Mouse (Mus musculus): ENCODE data around the gene Ric8b.

The Ric8b gene

GRCm38 (mm10) chr10:85006573-85007310 is 89.3 kb downstream of the Ric8b start:
- in situ Hi-C loops (cut with MseI, MboI), result no loop called here

DNA sequence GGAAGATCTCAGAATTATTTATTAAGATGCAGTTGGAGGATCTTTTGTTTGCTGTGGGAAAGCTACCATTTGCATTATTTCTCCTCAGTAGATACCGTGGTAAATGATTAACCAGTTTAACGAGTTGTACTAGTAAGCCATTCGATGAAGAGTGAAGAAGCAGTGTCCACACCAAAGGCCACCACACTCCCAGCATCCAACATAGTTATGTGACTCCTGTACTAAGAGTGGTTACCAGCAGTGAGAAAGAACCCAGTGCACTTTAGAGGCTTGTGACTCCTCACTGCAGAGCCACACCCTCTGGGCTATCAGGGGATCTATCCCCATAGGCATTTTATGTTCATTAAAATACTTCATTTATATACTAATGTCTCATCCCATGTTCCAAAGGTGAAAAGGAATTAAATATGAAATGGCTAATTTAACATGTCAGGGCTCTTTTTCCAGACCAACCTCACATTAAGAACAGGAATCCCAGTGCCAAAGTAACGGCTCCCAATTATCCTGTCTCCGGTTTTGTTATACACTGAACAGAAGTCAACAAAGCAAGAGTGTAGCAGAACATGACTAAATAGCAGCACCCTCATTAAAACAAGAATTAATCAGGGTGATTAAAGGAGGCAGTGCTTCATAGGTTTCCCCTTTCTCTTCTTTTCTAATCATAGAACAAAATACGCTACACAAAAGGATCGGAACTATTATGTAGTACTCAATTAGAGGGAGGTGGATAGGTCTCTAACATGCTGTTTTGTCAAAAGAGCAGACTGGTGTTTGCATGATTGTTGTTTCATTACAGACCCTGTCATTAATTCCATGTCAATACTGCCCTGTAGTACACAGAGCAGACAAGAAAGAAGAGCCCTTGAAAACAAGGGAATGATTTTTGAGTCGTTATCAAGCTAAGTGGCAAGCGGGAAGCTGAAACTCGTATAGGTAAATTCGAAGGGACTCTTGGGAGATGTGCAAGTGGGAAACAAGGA is 90.7 kb downstream of the Ric8b start:
- in situ Hi-C loops (cut with MseI, MboI), result no loop called here

- in situ Hi-C loops (cut with MseI, MboI), result no loop called here
Observed at GRCm38 (mm10) chr10:85011066-85011465, 93.7 kb downstream of the Ric8b start.

DNA sequence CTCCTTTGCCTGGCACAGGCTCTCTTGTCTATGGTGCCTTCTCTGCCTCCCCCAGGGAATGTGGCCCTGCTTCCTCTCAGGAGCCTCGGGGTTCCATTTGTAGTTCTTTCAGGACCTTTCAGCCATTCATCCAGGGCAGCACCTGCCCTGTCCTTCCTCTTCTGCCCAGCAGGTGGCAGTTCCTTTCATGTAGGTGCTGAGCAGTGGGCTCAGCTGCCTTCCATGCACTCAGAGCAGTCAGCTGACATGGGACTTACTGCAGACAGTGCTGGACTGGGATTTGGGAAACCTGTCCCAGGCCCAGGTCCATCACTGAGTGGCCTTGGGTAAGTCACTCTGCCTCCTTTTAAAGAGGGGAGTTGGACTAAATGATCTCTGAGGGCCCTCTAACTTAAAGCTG is 96.0 kb downstream of the Ric8b start:
- in situ Hi-C loops (cut with MseI, MboI), result no loop called here

DNA sequence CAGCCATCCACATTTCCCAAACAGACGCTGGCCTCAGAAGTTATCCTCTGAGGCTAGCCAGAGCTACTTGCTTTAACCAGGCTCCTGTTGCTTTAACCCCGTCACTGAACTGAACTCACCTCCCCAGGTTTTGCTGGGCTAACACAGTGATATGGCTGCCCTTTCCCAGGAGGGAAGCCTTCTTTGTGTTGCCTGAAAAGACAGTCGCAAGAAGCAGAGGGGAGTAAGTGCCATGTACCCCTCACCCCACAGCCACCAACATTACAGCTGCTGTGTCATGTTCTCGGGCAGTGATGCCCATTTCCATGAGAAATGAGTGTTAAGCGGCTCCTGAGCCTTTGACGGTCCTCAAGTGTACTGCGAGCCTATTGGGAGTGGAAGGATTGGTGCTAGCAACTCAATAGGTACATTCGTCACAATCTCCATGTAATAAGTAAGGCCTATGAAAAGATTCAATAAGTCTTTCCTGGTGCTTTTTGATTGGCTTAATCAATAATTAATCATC is 96.6 kb downstream of the Ric8b start:
- in situ Hi-C loops (cut with MseI, MboI), result no loop called here

GRCm38 (mm10) chr10:85014456-85014976 is 97.1 kb downstream of the Ric8b start:
- in situ Hi-C loops (cut with MseI, MboI), result no loop called here

GRCm38 (mm10) chr10:85022647-85023312 is 105.4 kb downstream of the Ric8b start:
- in situ Hi-C loops (cut with MseI, MboI), result no loop called here

GRCm38 (mm10) chr10:85023313-85023666 is 105.9 kb downstream of the Ric8b start:
- in situ Hi-C loops (cut with MseI, MboI), result no loop called here

DNA sequence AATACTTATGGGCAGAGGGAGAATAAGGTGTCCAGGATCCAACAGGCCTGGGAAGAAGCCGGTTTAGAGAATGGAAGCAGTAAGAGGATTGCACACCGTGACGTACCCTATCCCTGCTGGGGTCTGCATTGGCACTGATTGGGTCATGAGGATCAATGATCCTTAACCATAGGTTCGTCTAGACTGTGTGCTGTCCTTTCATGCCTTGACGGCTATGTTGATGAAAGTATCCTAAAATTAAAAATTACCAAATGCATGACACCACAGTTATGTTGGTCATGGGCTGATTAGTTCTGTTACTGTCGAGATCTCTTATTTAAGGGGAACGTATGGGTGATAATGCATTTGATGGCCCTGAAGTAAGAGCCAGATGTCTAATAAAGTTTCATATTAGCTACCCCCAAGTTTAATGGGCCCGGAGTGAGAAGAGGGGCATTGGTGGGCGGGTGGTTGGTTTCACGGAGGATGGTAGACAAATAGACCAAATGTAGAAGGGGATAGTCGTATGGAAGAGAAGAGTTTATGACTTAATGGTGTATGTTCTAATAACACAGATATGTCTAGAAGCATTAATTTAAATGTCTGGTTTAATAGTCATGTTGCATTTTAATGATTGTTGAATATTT is 108.5 kb downstream of the Ric8b start:
- in situ Hi-C loops (cut with MseI, MboI), result no loop called here

GRCm38 (mm10) chr10:85027619-85028175 is 110.3 kb downstream of the Ric8b start:
- in situ Hi-C loops (cut with MseI, MboI), result no loop called here

DNA sequence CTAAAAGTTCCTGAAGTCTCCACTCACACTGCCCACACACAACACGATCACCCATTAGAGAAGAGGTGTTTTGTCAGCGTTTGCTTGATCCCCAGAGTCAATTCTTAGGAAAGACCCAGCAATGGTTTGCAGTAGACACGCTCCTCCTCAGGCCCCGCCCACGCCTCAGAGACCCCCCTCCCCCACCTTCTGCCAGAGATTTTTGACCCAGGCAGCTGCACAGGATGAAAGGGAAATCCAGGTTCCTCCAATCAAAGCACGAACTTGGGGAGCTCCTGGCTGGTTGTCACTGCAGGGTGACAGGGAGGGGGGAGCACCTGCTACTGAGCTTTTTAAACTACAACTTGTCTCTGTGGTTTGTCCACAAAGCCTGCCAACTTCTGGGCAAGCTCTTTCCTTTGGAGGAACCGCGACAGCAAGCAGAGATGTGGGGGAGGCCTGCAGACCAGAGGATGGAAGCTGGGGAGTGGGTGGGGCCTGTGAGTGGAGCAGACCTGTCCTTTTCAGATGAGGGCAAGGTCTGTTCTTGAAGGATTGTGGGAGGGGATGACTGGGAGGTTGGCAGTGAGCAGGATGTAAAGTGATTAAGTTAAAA is 117.8 kb downstream of the Ric8b start:
- in situ Hi-C loops (cut with MseI, MboI), result no loop called here

GRCm38 (mm10) chr10:85038147-85038546 is 120.7 kb downstream of the Ric8b start:
- in situ Hi-C loops (cut with MseI, MboI), result no loop called here

GRCm38 (mm10) chr10:85038852-85039251 is 121.4 kb downstream of the Ric8b start:
- in situ Hi-C loops (cut with MseI, MboI), result no loop called here

GRCm38 (mm10) chr10:85044191-85044711 is 126.8 kb downstream of the Ric8b start:
- in situ Hi-C loops (cut with MseI, MboI), result no loop called here

GRCm38 (mm10) chr10:85044732-85045720 is 127.6 kb downstream of the Ric8b start:
- in situ Hi-C loops (cut with MseI, MboI), result no loop called here

DNA sequence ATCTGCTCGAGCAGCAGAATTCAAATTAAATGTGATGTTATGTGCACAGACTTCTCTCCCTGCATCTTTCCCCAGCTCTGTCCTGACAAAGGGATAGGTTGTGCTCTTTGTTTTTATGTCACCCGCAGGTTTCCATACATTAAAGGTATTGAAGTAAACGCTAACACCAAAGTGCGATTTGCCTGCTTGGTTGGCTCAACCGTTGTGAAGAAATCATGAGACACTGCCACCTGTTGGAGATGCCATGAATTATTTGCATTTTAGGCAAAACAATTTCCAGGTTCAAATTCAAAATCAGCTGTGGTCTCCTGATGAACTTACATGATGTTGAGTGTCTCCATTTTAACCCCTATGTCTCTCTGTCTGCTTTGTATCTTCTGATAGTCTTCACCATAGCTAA is 129.2 kb downstream of the Ric8b start:
- in situ Hi-C loops (cut with MseI, MboI), result no loop called here

- in situ Hi-C loops (cut with MseI, MboI), result no loop called here
Observed at GRCm38 (mm10) chr10:85048008-85048407, 130.6 kb downstream of the Ric8b start.

- in situ Hi-C loops (cut with MseI, MboI), result no loop called here
Observed at GRCm38 (mm10) chr10:85050668-85051208, 133.3 kb downstream of the Ric8b start.

GRCm38 (mm10) chr10:85052451-85052850 is 135.0 kb downstream of the Ric8b start:
- in situ Hi-C loops (cut with MseI, MboI), result no loop called here

Measured in mouse trophoblast stem cell (cell line).